Mouse (Mus musculus): ENCODE data around the gene Med24. TPM values are rescaled to one million over a fixed set of nuclear protein-coding genes. Genes with fewer than 3 reads are reported as not detected.

Gene Med24
- polyA plus RNA-seq, 1 experiment from 2014 or later, result 24.2 TPM

GRCm38 (mm10) chr11:98736176-98736575, 6.9 kb upstream of the Med24 start:
- H3K9ac ChIP-seq, result no peak overlapping the region
- H3K4me1 ChIP-seq (replicated peaks), result peaks cover 36% of the 10 kb centered on the region
- no peaks in the 10 kb centered on the region for H3K36me3 ChIP-seq (replicated peaks)
- H3K4me2 ChIP-seq, result no peak overlapping the region
- no peaks in the 10 kb centered on the region for H3K27me3 ChIP-seq
- ATAC-seq (ENCODE audit: insufficient read depth), result no peak
- WGBS (ENCODE audit: insufficient replicate concordance), result 91% methylated on average over 1 of the region's 1 CpGs
- peaks cover 5% of the 10 kb centered on the region; the same call in 1 of the 2 replicates for H3K9me3 ChIP-seq (replicated peaks)
- H3K4me3 ChIP-seq (replicated peaks), result no peak overlapping the region
- no peak overlapping the region for H3K27ac ChIP-seq (replicated peaks)

- H3K4me1 ChIP-seq (replicated peaks), result peaks cover 25% of the 10 kb centered on the region
- no peaks in the 10 kb centered on the region for H3K36me3 ChIP-seq (replicated peaks)
- peaks cover 5% of the 10 kb centered on the region; the same call in 1 of the 2 replicates for H3K9me3 ChIP-seq (replicated peaks)
- ATAC-seq (ENCODE audit: insufficient read depth), result no peak
- no peak overlapping the region for H3K4me2 ChIP-seq
- H3K27ac ChIP-seq (replicated peaks), result no peak overlapping the region
- H3K27me3 ChIP-seq, result no peaks in the 10 kb centered on the region
- WGBS (ENCODE audit: insufficient replicate concordance), result 72% methylated on average over 4 of the region's 4 CpGs
- H3K9ac ChIP-seq, result no peak overlapping the region
- H3K4me3 ChIP-seq (replicated peaks), result no peak overlapping the region
Measured at GRCm38 (mm10) chr11:98735111-98735510, 5.9 kb upstream of the Med24 start.

- ATAC-seq (ENCODE audit: insufficient read depth), result no peak
- Histone ChIP-seq H3K36me3 (replicated peaks) (no peaks in the 10 kb centered on the region), H3K9ac (no peak overlapping the region), H3K27ac (replicated peaks) (no peak overlapping the region), H3K9me3 (replicated peaks) (peaks cover 5% of the 10 kb centered on the region; the same call in 1 of the 2 replicates), H3K4me3 (replicated peaks) (no peak overlapping the region), H3K27me3 (no peaks in the 10 kb centered on the region), H3K4me1 (replicated peaks) (peaks cover 20% of the 10 kb centered on the region), H3K4me2 (no peak overlapping the region)
- WGBS (ENCODE audit: insufficient replicate concordance), result 64% methylated on average over 3 of the region's 3 CpGs
Measured at GRCm38 (mm10) chr11:98734020-98734419, 4.8 kb upstream of the Med24 start.

DNA sequence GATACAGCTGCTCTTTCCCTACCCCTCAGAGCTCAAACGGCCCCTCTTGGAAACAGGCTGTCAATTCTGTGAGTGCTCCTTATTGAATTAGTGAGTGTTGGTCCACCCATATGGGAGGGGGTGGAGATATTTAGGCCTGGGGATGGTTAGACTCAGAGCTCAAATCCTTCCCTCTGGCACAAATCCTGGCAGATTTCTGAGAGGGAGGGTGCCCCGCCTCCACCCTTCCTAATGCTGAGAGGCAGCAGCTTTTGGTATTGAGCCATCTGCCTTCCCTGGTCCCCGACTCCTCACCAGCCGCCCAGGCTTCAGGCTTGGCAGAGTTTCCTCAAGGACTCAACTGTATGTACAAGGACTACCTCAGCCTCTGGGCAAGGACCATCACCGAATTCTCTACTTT, 1.9 kb upstream of the Med24 start:
- no peak overlapping the region for H3K27ac ChIP-seq (replicated peaks)
- 60% methylated on average over 5 of the region's 5 CpGs for WGBS (ENCODE audit: insufficient replicate concordance)
- no peak for ATAC-seq (ENCODE audit: insufficient read depth)
- peaks cover 16% of the 10 kb centered on the region for H3K4me1 ChIP-seq (replicated peaks)
- H3K27me3 ChIP-seq, result no peaks in the 10 kb centered on the region
- H3K4me2 ChIP-seq, result no peak overlapping the region
- no peak overlapping the region for H3K9ac ChIP-seq
- peaks cover 5% of the 10 kb centered on the region; the same call in 1 of the 2 replicates for H3K9me3 ChIP-seq (replicated peaks)
- no peak overlapping the region for H3K4me3 ChIP-seq (replicated peaks)
- peaks cover 7% of the 10 kb centered on the region for H3K36me3 ChIP-seq (replicated peaks)

DNA sequence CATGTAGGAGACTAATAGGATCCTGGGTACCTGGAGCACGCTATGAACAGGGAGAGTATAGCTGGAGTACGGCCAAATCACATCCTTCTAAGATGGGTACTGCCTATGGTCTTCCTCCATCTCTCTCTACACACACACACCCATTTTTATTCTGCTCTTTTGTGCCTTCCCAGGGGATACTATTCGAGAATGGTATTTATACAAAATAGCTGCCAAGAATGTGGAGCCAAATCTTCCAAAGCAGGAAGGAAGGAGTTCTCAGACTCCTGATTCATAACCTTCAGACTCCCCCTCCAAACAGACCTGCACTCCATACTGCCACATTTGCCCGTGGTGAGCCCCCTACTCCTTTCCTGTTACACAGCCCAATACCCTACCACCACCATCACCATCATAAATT, 1.5 kb upstream of the Med24 start:
- Histone ChIP-seq H3K36me3 (replicated peaks) (peaks cover 7% of the 10 kb centered on the region), H3K4me1 (replicated peaks) (peaks cover 16% of the 10 kb centered on the region), H3K9me3 (replicated peaks) (peaks cover 5% of the 10 kb centered on the region; the same call in 1 of the 2 replicates), H3K27ac (replicated peaks) (no peak overlapping the region), H3K4me2 (no peak overlapping the region), H3K9ac (no peak overlapping the region), H3K27me3 (no peaks in the 10 kb centered on the region), H3K4me3 (replicated peaks) (no peak overlapping the region)
- 56% methylated on average over 4 of the region's 4 CpGs for WGBS (ENCODE audit: insufficient replicate concordance)
- no peak for ATAC-seq (ENCODE audit: insufficient read depth)

DNA sequence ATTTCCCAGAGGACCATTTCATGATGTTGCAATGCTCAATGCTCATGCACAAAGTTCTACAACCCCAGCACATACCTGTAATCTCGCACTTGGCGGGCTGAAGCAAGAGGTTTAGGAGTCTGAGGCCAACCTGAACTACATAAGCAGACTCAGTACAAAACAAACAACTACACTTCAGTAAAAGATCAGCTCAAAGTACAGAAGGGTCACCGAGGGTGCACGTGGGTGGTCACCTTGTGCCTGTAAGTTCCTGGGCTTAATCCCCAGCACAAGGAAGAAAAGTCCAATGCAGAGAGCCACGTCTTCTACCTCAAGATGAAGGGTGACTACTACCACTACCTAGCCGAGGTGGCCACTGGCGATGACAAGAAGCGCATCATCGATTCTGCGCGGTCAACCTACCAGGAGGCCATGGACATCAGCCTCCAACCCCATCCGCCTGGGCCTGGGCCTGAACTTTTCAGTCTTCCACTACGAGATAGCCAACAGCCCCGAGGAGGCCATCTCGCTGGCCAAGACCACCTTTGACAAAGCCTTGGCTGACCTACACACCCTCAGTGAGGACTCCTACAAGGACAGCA, 3.2 kb downstream of the Med24 start:
- no peaks in the 10 kb centered on the region for H3K9me3 ChIP-seq (replicated peaks)
- no peaks in the 10 kb centered on the region for H3K27me3 ChIP-seq
- H3K4me3 ChIP-seq (replicated peaks), result no peak overlapping the region
- 83% methylated on average over 15 of the region's 15 CpGs for WGBS (ENCODE audit: insufficient replicate concordance)
- no peak overlapping the region for H3K9ac ChIP-seq
- H3K27ac ChIP-seq (replicated peaks), result no peak overlapping the region
- H3K4me2 ChIP-seq, result no peak overlapping the region
- ATAC-seq (ENCODE audit: insufficient read depth), result no peak
- peaks cover 13% of the 10 kb centered on the region for H3K36me3 ChIP-seq (replicated peaks)
- H3K4me1 ChIP-seq (replicated peaks), result peaks cover 22% of the 10 kb centered on the region

DNA sequence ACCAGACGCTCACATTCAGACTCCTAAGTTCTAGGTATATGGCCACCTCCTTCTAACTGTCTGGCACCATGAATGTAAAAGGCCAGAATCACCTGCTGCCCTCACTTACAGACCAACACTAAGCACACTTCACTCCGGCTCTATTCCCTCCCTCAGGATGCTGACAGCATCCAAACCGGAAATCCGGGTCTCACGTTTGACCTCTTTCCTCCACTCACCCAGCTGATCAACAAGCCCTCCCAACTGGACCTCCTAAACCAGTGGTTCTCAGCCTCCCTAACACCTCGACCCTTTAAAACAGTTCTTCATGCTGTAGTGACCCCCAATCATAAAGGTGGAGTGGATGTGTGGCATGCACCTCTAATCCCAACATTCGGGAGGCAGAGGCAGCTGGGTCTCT, 6.1 kb downstream of the Med24 start:
- Histone ChIP-seq H3K9ac (no peak overlapping the region), H3K36me3 (replicated peaks) (peaks cover 13% of the 10 kb centered on the region), H3K4me2 (no peak overlapping the region), H3K9me3 (replicated peaks) (no peaks in the 10 kb centered on the region), H3K4me3 (replicated peaks) (no peak overlapping the region), H3K27me3 (no peaks in the 10 kb centered on the region), H3K4me1 (replicated peaks) (peaks cover 18% of the 10 kb centered on the region), H3K27ac (replicated peaks) (no peak overlapping the region)
- WGBS (ENCODE audit: insufficient replicate concordance), result 66% methylated on average over 7 of the region's 7 CpGs
- ATAC-seq (ENCODE audit: insufficient read depth), result no peak

- H3K9ac ChIP-seq, result no peak overlapping the region
- no peaks in the 10 kb centered on the region for H3K9me3 ChIP-seq (replicated peaks)
- H3K27me3 ChIP-seq, result no peaks in the 10 kb centered on the region
- whole genome bisulfite sequencing (ENCODE audit: insufficient replicate concordance), result 69% methylated on average over 24 of the region's 24 CpGs
- H3K4me1 ChIP-seq (replicated peaks), result peaks cover 19% of the 10 kb centered on the region
- no peak overlapping the region for H3K4me2 ChIP-seq
- no peak overlapping the region for H3K27ac ChIP-seq (replicated peaks)
- H3K4me3 ChIP-seq (replicated peaks), result no peak overlapping the region
- peaks cover 16% of the 10 kb centered on the region for H3K36me3 ChIP-seq (replicated peaks)
- no peak for ATAC-seq (ENCODE audit: insufficient read depth)
Measured at GRCm38 (mm10) chr11:98721458-98722226, 7.6 kb downstream of the Med24 start.

- Histone ChIP-seq H3K27ac (replicated peaks) (no peak overlapping the region), H3K36me3 (replicated peaks) (peaks cover 24% of the 10 kb centered on the region)
Measured at GRCm38 (mm10) chr11:98720756-98721155, 8.5 kb downstream of the Med24 start.

DNA sequence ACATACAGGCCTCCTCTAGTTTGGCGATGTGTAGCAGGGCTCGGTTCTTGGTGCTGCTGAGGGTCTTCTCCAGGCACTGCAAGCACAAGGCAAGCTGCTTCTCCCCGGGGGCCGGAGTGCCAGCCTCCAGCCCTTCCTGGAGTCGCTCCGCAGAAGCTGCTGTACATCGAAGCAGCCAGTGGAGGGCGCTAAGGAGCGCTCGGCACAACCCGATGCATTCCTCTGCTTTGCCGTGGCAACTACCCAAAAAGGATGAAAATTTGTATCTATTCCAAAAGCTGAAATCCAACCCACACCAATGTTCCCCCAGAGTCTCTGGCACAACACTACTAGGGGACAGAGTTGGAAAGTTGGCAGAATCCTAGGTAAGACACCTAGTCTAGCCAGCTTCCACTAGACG, 11.3 kb downstream of the Med24 start:
- Histone ChIP-seq H3K4me3 (replicated peaks) (no peak overlapping the region), H3K9ac (no peak overlapping the region), H3K27ac (replicated peaks) (no peak overlapping the region), H3K36me3 (replicated peaks) (peaks cover 46% of the 10 kb centered on the region), H3K4me1 (replicated peaks) (peaks cover 19% of the 10 kb centered on the region), H3K9me3 (replicated peaks) (no peaks in the 10 kb centered on the region), H3K27me3 (no peaks in the 10 kb centered on the region), H3K4me2 (no peak overlapping the region)
- ATAC-seq (ENCODE audit: insufficient read depth), result no peak
- 25% methylated on average over 13 of the region's 13 CpGs for WGBS (ENCODE audit: insufficient replicate concordance)

More at GRCm38 (mm10) chr11:98720756-98721155, 8.5 kb downstream of the Med24 start:
- Histone ChIP-seq H3K4me1 (replicated peaks) (peaks cover 19% of the 10 kb centered on the region), H3K4me2 (no peak overlapping the region), H3K27me3 (no peaks in the 10 kb centered on the region), H3K4me3 (replicated peaks) (no peak overlapping the region), H3K9ac (no peak overlapping the region), H3K9me3 (replicated peaks) (no peaks in the 10 kb centered on the region)
- WGBS (ENCODE audit: insufficient replicate concordance), result 59% methylated on average over 2 of the region's 2 CpGs
- ATAC-seq (ENCODE audit: insufficient read depth), result no peak

- no peak overlapping the region for H3K4me3 ChIP-seq (replicated peaks)
- WGBS (ENCODE audit: insufficient replicate concordance), result 80% methylated on average over 9 of the region's 9 CpGs
- H3K36me3 ChIP-seq (replicated peaks), result peaks cover 56% of the 10 kb centered on the region
- no peak overlapping the region for H3K27ac ChIP-seq (replicated peaks)
- H3K4me1 ChIP-seq (replicated peaks), result peaks cover 26% of the 10 kb centered on the region
- H3K9ac ChIP-seq, result no peak overlapping the region
- H3K4me2 ChIP-seq, result no peak overlapping the region
- no peaks in the 10 kb centered on the region for H3K27me3 ChIP-seq
- no peaks in the 10 kb centered on the region for H3K9me3 ChIP-seq (replicated peaks)
- no peak for ATAC-seq (ENCODE audit: insufficient read depth)
Measured at GRCm38 (mm10) chr11:98715946-98716345, 13.3 kb downstream of the Med24 start.

Data from liver, embryonic 15.5 days (tissue).